Mouse (Mus musculus) heart, adult 2 months (tissue): ENCODE measurements around the gene Cib4. TPM values are rescaled to one million over a fixed set of nuclear protein-coding genes. Genes with fewer than 3 reads are reported as not detected.

Source experiments
- DNase-seq, 2 experiments: peaks; one replicate each; pipeline ENCODE4 v3.0.0; 2021
- H3K27ac ChIP-seq: fragments of 200-600 bp; 2 replicates; pipeline ENCODE4 v1.8.1; 2022
- H3K27me3 ChIP-seq: fragments of 200-500 bp; 2 replicates; pipeline ENCODE4 v1.6.1; 2012; ENCODE audit warnings: mild to moderate bottlenecking, low read length, inconsistent platforms, mixed read lengths; ENCODE audit not compliant: control insufficient read depth, insufficient read depth
- H3K36me3 ChIP-seq: fragments of 200-500 bp; 2 replicates; pipeline ENCODE4 v1.6.1; 2012; ENCODE audit warnings: low read length, inconsistent platforms; ENCODE audit not compliant: control insufficient read depth, insufficient read depth
- H3K4me1 ChIP-seq: fragments of 200-500 bp; 2 replicates; pipeline ENCODE4 v1.6.1; 2011; ENCODE audit warnings: low read length; ENCODE audit not compliant: control insufficient read depth, insufficient read depth
- H3K4me3 ChIP-seq: fragments of 200-600 bp; 2 replicates; pipeline ENCODE4 v1.8.1; 2022
- H3K79me2 ChIP-seq: fragments of 200-500 bp; replicated peaks from 2 replicates; pipeline ENCODE4 v1.6.1; 2012; ENCODE audit warnings: mild to moderate bottlenecking, inconsistent platforms, low read length, moderate library complexity, mixed read lengths; ENCODE audit not compliant: control insufficient read depth, insufficient read depth
- H3K9ac ChIP-seq: fragments of 200-500 bp; 2 replicates; pipeline ENCODE4 v1.6.1; 2012; ENCODE audit warnings: low read depth, mild to moderate bottlenecking, control low read depth, inconsistent platforms, low read length, mixed read lengths
- CTCF ChIP-seq: fragments of 200-600 bp; IDR thresholded peaks from 2 replicates; pipeline ENCODE4 v1.8.1; 2022; ENCODE audit warnings: antibody characterized with exemption, mild to moderate bottlenecking, moderate library complexity
- EP300 ChIP-seq: fragments of 200-500 bp; IDR thresholded peaks from 2 replicates; pipeline ENCODE4 v1.6.1; 2011; ENCODE audit warnings: low read depth, low read length, control low read depth; ENCODE audit not compliant: insufficient read depth
- POLR2A ChIP-seq: fragments of 200-500 bp; IDR thresholded peaks from 2 replicates; pipeline ENCODE4 v1.6.1; 2011; ENCODE audit warnings: mild to moderate bottlenecking, low read depth, low read length, control low read depth; ENCODE audit not compliant: insufficient read depth
- WGBS: fragments of 180-500 bp; shearing (Covaris S2); methylation state at CpG from one replicate; pipeline ENCODE4 v1.1.7; 2018; 5-methylcytosine and 5-hydroxymethylcytosine counted together
- intact Hi-C: fragments of 180-260 bp; cut with DNase I; formaldehyde crosslinking; loops from one replicate; pipeline ENCODE4 v1.15.1; 2025
- polyA plus RNA-seq: library from polyadenylated mRNA; depleted of rRNA; stranded (reverse); fragments of >200 nt; gene quantifications from 2 replicates; pipeline ENCODE4 v1.2.3, GENCODE M21; 2012
- total RNA-seq, 2 experiments: library from RNA; stranded (reverse); gene quantifications; 2 replicates each; pipeline ENCODE4 v1.2.3; 2021

The Cib4 gene
- total and polyA plus RNA-seq, 3 experiments: not detected

DNA sequence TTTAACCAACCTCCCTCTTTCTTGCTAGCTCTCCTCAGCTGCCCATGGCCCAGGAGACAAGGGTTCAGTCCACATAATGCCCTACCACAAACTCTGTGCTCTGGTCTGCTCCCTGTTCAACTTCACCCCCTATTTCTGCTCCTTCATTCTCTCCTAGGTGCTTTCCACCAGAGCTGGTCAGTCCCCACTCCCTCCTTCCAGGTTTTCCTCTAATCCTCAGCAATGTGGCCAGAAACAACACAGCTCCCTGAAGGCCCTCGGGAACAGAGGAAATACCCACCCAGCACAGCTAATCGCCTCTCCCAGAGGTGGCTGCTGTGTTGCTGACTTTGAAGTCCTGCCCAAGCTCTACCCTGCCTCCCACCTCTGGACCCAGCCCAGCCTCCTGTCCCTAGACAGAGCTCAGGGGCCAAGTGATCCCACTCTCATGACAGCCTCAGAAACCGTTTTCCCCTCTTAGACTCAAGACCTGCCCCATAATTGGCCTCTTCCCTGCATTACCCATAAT lies 14.4 kb upstream of the Cib4 start:
- intact Hi-C loops: no loop called here
- no peak for DNase-seq
- H3K27me3 ChIP-seq: no peaks in the 10 kb centered on the region
- H3K4me3 ChIP-seq: no peak overlapping the region
- no peaks in the 10 kb centered on the region for H3K36me3 ChIP-seq
- TF ChIP-seq CTCF (no peak), EP300 (no peak), POLR2A (no peak)
- no peaks in the 10 kb centered on the region for H3K4me1 ChIP-seq
- H3K79me2 ChIP-seq: no peaks in the 10 kb centered on the region
- no peak overlapping the region for H3K9ac ChIP-seq
- no peak overlapping the region for H3K27ac ChIP-seq
- 31% methylated on average over 3 of the region's 3 CpGs for WGBS

DNA sequence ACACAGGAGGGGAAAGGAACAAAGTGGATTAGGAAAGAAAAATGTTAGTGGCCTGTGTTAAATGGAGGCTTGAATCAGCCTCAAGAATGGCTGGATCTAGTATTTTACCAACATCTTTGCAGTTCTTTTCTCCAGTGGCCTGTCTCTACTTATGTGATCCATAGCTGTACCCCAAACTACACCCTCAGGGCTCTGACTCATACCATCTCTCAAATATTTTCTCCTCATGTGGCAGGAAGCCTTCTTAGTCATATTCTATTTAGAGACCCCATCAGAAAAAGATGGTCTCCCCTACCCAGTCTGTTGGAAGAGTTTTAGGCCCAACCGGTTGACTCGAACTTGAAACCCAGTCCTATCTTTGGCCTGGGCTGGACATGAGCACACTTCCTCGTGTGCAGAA lies 13.8 kb upstream of the Cib4 start:
- intact Hi-C loops: no loop called here
- no peaks in the 10 kb centered on the region for H3K27me3 ChIP-seq
- no peak overlapping the region for H3K4me3 ChIP-seq
- no peaks in the 10 kb centered on the region for H3K79me2 ChIP-seq
- WGBS: 77% methylated on average over 3 of the region's 3 CpGs
- H3K36me3 ChIP-seq: no peaks in the 10 kb centered on the region
- TF ChIP-seq EP300 (no peak), CTCF (no peak), POLR2A (no peak)
- H3K9ac ChIP-seq: no peak overlapping the region
- no peak for DNase-seq
- no peaks in the 10 kb centered on the region for H3K4me1 ChIP-seq
- H3K27ac ChIP-seq: no peak overlapping the region

- no peaks in the 10 kb centered on the region for H3K36me3 ChIP-seq
- intact Hi-C loops: no loop called here
Measured at GRCm38 (mm10) chr5:30556284-30556683, 10.6 kb upstream of the Cib4 start.

GRCm38 (mm10) chr5:30554981-30555380 lies 9.3 kb upstream of the Cib4 start:
- no peak for DNase-seq
- WGBS: 45% methylated on average over 8 of the region's 8 CpGs
- no peaks in the 10 kb centered on the region for H3K4me1 ChIP-seq
- H3K79me2 ChIP-seq: no peaks in the 10 kb centered on the region
- no peaks in the 10 kb centered on the region for H3K27me3 ChIP-seq
- H3K4me3 ChIP-seq: no peak overlapping the region
- H3K9ac ChIP-seq: no peak overlapping the region
- H3K36me3 ChIP-seq: no peaks in the 10 kb centered on the region
- H3K27ac ChIP-seq: no peak overlapping the region
- TF ChIP-seq EP300 (no peak), CTCF (no peak), POLR2A (no peak)
- intact Hi-C loops: no loop called here

More at GRCm38 (mm10) chr5:30556284-30556683, 10.6 kb upstream of the Cib4 start:
- H3K9ac ChIP-seq: no peak overlapping the region
- WGBS: 71% methylated on average over 3 of the region's 3 CpGs
- H3K27ac ChIP-seq: no peak overlapping the region
- H3K4me3 ChIP-seq: no peak overlapping the region
- H3K4me1 ChIP-seq: no peaks in the 10 kb centered on the region
- no peaks in the 10 kb centered on the region for H3K79me2 ChIP-seq
- H3K27me3 ChIP-seq: no peaks in the 10 kb centered on the region
- TF ChIP-seq EP300 (no peak), POLR2A (no peak), CTCF (no peak)
- DNase-seq: no peak

DNA sequence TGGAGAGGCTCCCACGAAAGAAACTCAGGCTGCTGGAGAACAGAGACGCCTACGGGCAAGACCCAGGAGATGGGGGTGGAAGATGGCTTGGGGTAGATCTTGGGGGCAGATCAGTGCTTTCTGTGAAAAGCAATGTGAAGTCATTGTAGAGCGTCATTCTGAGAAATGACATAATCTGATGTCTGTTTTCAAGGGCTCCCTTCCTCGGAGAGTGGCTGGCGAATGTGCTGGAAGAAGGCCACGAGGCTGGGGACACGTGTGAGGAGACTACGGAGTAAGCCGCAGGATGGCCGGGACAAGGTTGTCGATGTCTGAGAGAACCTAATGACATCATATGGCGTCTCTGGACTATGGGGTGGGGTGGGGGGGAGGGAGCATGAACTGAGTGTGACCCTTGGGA lies 8.3 kb upstream of the Cib4 start:
- no peak overlapping the region for H3K4me3 ChIP-seq
- TF ChIP-seq CTCF: no peak
- TF ChIP-seq EP300: no peak
- no peak for TF ChIP-seq POLR2A
- no peak overlapping the region for H3K27ac ChIP-seq
- no peaks in the 10 kb centered on the region for H3K4me1 ChIP-seq
- H3K36me3 ChIP-seq: no peaks in the 10 kb centered on the region
- H3K9ac ChIP-seq: no peak overlapping the region
- no peaks in the 10 kb centered on the region for H3K27me3 ChIP-seq
- no peaks in the 10 kb centered on the region for H3K79me2 ChIP-seq
- intact Hi-C loops: no loop called here
- WGBS: 79% methylated on average over 13 of the region's 13 CpGs
- no peak for DNase-seq

- Histone ChIP-seq H3K9ac (no peak overlapping the region), H3K4me1 (no peaks in the 10 kb centered on the region), H3K27ac (no peak overlapping the region), H3K36me3 (no peaks in the 10 kb centered on the region), H3K4me3 (no peak overlapping the region), H3K79me2 (no peaks in the 10 kb centered on the region), H3K27me3 (no peaks in the 10 kb centered on the region)
- intact Hi-C loops: no loop called here
- WGBS: 75% methylated on average over 6 of the region's 6 CpGs
- DNase-seq: no peak
- TF ChIP-seq CTCF (no peak), EP300 (no peak), POLR2A (no peak)
Measured at GRCm38 (mm10) chr5:30552006-30552405, 6.4 kb upstream of the Cib4 start.
